Mouse (Mus musculus) ES-Bruce4 (cell line): Measurements from ENCODE around the gene Trpm8. TPM values are rescaled to one million over a fixed set of nuclear protein-coding genes. Genes with fewer than 3 reads are reported as not detected.

Experiments
- H3K27ac ChIP-seq: 2 replicates; pipeline ENCODE4 v1.5.1; 2012; ENCODE audit warnings: low read length, inconsistent platforms; ENCODE audit not compliant: insufficient read depth
- H3K27me3 ChIP-seq: 2 replicates; pipeline ENCODE4 v1.6.1; 2012; ENCODE audit warnings: mild to moderate bottlenecking, low read length, inconsistent platforms; ENCODE audit not compliant: control insufficient read depth, poor library complexity, insufficient read depth, severe bottlenecking
- H3K36me3 ChIP-seq: 2 replicates; pipeline ENCODE4 v1.6.1; 2012; ENCODE audit warnings: inconsistent platforms, mild to moderate bottlenecking, low read length, moderate library complexity; ENCODE audit not compliant: control insufficient read depth, poor library complexity, insufficient read depth, severe bottlenecking
- H3K4me1 ChIP-seq: one replicate; pipeline ENCODE4 v1.8.1; 2011; ENCODE audit warnings: low read length; ENCODE audit not compliant: control insufficient read depth, insufficient read depth
- H3K4me3 ChIP-seq: 2 replicates; pipeline ENCODE4 v1.5.1; 2011; ENCODE audit warnings: low read depth, mild to moderate bottlenecking, low read length
- H3K9ac ChIP-seq: 2 replicates; pipeline ENCODE4 v1.6.1; 2012; ENCODE audit warnings: low read depth, mild to moderate bottlenecking, inconsistent platforms; ENCODE audit not compliant: poor library complexity, severe bottlenecking
- H3K9me3 ChIP-seq: replicated peaks from 2 replicates; pipeline ENCODE4 v1.6.1; 2012; ENCODE audit warnings: mild to moderate bottlenecking, low read length, inconsistent platforms; ENCODE audit not compliant: control insufficient read depth, poor library complexity, insufficient read depth, severe bottlenecking
- CTCF ChIP-seq: IDR thresholded peaks from one replicate; pipeline ENCODE4 v1.8.1; 2011; ENCODE audit warnings: low read depth, low read length
- EP300 ChIP-seq: IDR thresholded peaks from 2 replicates; pipeline ENCODE4 v1.6.1; 2011; ENCODE audit warnings: low read depth, low read length; ENCODE audit not compliant: insufficient read depth
- POLR2A ChIP-seq: IDR thresholded peaks from one replicate; pipeline ENCODE4 v1.8.1; 2011; ENCODE audit warnings: low read length; ENCODE audit not compliant: insufficient read depth
- polyA plus RNA-seq: library from polyadenylated mRNA; stranded (reverse); fragments of >200 nt; gene quantifications from 2 replicates; pipeline ENCODE4 v1.2.4, GENCODE M21; 2011; ENCODE audit warnings: low read depth; ENCODE audit not compliant: missing spikeins, insufficient read depth, insufficient read length

The Trpm8 gene
- polyA plus RNA-seq, 1 experiment: not detected

GRCm38 (mm10) chr1:88283376-88284227 is 6.1 kb downstream of the Trpm8 start:
- TF ChIP-seq EP300 (no peak), POLR2A (no peak), CTCF (no peak)
- Histone ChIP-seq H3K36me3 (no peaks in the 10 kb centered on the region), H3K27ac (no peak overlapping the region), H3K9me3 (no peaks in the 10 kb centered on the region), H3K4me1 (no peaks in the 10 kb centered on the region), H3K4me3 (no peak overlapping the region), H3K27me3 (no peaks in the 10 kb centered on the region), H3K9ac (no peak overlapping the region)

- Histone ChIP-seq H3K9me3 (no peaks in the 10 kb centered on the region), H3K9ac (no peak overlapping the region), H3K27ac (no peak overlapping the region), H3K27me3 (no peaks in the 10 kb centered on the region), H3K4me1 (no peaks in the 10 kb centered on the region), H3K4me3 (no peak overlapping the region), H3K36me3 (no peaks in the 10 kb centered on the region)
- TF ChIP-seq EP300: no peak
- no peak for TF ChIP-seq CTCF
- TF ChIP-seq POLR2A: no peak
These were observed 6.9 kb downstream of the Trpm8 start for GRCm38 (mm10) chr1:88284228-88284945.

- no peaks in the 10 kb centered on the region for H3K4me1 ChIP-seq
- TF ChIP-seq POLR2A (no peak), CTCF (no peak), EP300 (no peak)
- no peak overlapping the region for H3K27ac ChIP-seq
- H3K27me3 ChIP-seq: no peaks in the 10 kb centered on the region
- no peak overlapping the region for H3K4me3 ChIP-seq
- H3K9ac ChIP-seq: no peak overlapping the region
- H3K9me3 ChIP-seq: no peaks in the 10 kb centered on the region
- no peaks in the 10 kb centered on the region for H3K36me3 ChIP-seq
These were observed 7.5 kb downstream of the Trpm8 start for GRCm38 (mm10) chr1:88284946-88285320.

- no peaks in the 10 kb centered on the region for H3K27me3 ChIP-seq
- H3K36me3 ChIP-seq: no peaks in the 10 kb centered on the region
- no peaks in the 10 kb centered on the region for H3K4me1 ChIP-seq
- no peaks in the 10 kb centered on the region for H3K9me3 ChIP-seq
- TF ChIP-seq CTCF: no peak
- no peak for TF ChIP-seq EP300
- TF ChIP-seq POLR2A: no peak
- no peak overlapping the region for H3K9ac ChIP-seq
- no peak overlapping the region for H3K27ac ChIP-seq
- H3K4me3 ChIP-seq: no peak overlapping the region
These were observed 8.2 kb downstream of the Trpm8 start for GRCm38 (mm10) chr1:88285652-88286051.

- H3K27ac ChIP-seq: no peak overlapping the region
- no peaks in the 10 kb centered on the region for H3K27me3 ChIP-seq
- no peaks in the 10 kb centered on the region for H3K36me3 ChIP-seq
- H3K4me3 ChIP-seq: no peak overlapping the region
- no peak overlapping the region for H3K9ac ChIP-seq
- no peaks in the 10 kb centered on the region for H3K4me1 ChIP-seq
- TF ChIP-seq CTCF: no peak
- no peak for TF ChIP-seq EP300
- TF ChIP-seq POLR2A: no peak
- no peaks in the 10 kb centered on the region for H3K9me3 ChIP-seq
These were observed 8.8 kb downstream of the Trpm8 start for GRCm38 (mm10) chr1:88286136-88286845.
